Mouse (Mus musculus) CH12F3 (cell line): Measurements from ENCODE around the gene Kalrn.

Source experiments
- in situ Hi-C: fragments of 300-500 bp; cut with MboI; formaldehyde crosslinking; loops from 2 replicates; pipeline ENCODE4 v1.14.3; 2020; ENCODE audit warnings: low sequenced_read_pairs

Kalrn gene

DNA sequence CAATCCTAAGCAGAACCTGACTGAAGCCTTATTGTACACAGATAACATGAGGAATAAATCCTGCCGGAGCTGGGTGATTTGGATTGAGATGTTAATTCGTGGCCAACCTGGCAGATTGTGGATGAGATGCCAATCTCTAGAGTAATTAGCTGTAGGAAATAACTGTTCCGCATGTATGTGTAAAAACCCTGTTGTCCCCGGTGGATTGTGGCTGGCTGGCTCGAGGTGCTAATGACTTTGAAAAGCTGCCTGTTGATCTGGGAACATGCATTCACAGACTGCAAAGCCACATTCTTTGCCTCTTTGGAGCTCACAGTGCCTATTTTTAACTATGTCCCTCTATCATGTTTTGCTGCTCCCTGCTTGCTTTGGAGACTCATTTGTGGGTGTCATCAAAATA is 344.7 kb downstream of the Kalrn start:
- in situ Hi-C loops, result no loop called here

DNA sequence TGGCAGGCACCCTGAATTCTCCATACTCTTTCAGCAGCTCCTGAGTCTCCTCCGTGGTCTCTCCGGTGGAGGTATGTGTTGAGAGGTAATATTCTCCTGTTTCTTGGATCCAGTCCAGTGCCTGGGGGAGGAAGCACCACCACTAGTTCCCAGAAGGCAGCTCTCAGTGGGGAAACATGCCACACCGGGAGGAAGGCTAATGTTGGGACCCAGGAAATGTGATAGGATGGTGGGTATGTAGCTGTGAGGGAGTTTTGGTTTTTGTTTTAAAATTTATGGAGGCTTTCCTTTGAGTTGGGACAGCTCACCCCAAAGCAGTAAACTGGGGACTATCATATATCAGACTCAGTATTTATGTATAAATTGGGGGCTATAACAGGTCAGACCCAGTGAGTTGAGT is 361.2 kb downstream of the Kalrn start:
- in situ Hi-C loops, result no loop called here

- in situ Hi-C loops, result no loop called here
Observed at GRCm38 (mm10) chr16:34211243-34211642, 362.1 kb downstream of the Kalrn start.

- in situ Hi-C loops, result no loop called here
Observed at GRCm38 (mm10) chr16:34208748-34209147, 364.6 kb downstream of the Kalrn start.

DNA sequence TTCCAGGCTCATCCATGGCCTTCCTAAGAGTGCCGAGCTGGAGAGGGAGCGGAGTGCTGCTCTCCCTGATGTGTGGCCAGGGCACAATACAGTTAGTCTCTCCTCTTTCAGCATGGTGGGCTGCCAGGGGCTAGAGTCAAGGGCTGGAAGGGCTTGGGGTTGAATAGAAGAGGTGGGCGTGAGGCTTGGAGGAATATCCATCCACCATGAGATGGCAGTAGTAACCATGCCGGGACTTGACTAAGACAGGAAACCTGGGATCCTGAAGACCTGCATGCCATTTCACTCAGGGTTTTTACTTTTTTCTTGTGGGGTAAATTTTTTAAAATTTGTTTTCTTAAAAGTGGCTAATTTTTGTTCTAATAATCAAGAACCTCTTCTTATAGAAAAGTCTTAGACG is 365.4 kb downstream of the Kalrn start:
- in situ Hi-C loops, result no loop called here

GRCm38 (mm10) chr16:34204527-34205139 is 368.7 kb downstream of the Kalrn start:
- in situ Hi-C loops, result no loop called here

GRCm38 (mm10) chr16:34199543-34199942 is 373.8 kb downstream of the Kalrn start:
- in situ Hi-C loops, result no loop called here

DNA sequence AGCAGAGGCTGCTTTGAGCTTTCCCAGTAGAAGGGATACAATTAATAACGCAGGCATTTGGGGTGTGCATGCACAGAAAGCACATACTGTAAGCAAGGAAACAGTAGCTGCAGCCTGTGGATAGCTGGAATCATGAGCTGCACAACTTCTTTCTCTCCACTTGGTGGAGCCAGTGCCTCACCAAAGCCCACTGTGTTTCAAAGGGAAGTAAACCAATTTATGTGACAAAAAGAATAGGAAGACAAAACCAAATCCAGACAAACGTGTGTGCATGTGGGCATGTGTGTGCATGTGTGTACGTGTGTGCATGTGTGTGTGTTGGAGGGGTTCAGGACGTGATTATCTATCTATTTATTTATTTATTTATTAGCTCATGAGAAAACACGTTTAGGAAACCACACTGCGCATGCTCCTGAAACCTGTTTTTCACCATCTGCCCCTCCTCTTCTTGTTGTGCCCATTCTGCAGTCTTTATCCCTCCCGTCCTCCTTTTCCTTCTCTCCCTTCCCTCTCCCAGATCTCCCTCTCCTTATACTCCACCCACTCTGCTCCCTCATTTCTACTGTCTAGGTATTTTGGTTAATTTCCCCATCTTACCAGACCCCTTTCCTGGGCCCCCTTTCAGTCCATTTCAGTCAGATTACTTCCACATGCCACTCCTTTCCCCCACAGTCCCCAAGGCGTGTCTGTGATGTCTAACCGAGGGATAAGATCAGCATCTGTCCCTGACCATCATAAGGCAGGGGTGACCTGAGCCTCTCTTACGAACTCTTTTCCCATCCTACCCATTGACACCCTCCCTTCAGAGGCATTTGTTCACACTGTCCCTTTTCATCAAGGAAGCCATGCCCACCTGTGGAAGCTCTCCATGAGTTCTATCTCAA is 380.1 kb downstream of the Kalrn start:
- in situ Hi-C loops, result no loop called here

- in situ Hi-C loops, result no loop called here
Observed at GRCm38 (mm10) chr16:34184721-34185120, 388.6 kb downstream of the Kalrn start.

DNA sequence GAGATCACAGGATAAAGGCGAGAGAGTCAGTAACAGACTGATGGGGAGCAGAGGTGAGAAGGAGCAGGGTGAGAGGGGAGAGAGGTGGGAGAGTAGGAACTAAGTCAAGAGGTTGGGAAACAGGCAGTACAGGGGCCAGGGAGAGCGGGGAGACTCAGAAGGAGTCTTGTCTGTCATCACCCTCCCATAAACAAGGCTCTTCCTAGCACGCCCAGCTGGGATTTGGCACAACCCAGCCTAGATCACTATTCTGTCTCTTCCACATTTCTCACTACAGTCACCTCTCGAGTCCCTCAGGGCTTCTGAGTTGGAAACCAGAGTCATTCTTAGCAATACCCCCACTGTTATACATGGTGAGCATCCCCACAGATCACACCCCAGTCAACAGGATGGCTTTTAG is 390.1 kb downstream of the Kalrn start:
- in situ Hi-C loops, result no loop called here

DNA sequence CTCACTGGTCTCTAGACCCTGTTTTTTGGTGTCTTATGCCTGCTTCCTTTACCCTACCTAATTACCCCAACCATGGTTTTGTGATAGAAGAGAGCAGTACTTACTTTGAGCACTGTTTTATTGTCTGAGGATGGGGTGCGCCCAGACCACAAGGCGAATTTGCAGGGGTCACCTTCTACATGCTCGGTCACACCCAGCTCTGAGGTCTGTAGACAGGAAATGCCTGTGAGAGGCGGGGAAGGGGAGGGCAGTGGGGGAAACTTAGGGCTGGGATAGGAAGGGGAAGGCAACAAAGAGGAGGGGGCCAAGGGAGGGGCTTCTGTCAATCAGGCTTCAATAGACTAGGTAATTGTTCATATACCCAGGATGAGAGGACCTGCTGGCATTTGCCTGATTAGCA is 397.7 kb downstream of the Kalrn start:
- in situ Hi-C loops, result no loop called here

DNA sequence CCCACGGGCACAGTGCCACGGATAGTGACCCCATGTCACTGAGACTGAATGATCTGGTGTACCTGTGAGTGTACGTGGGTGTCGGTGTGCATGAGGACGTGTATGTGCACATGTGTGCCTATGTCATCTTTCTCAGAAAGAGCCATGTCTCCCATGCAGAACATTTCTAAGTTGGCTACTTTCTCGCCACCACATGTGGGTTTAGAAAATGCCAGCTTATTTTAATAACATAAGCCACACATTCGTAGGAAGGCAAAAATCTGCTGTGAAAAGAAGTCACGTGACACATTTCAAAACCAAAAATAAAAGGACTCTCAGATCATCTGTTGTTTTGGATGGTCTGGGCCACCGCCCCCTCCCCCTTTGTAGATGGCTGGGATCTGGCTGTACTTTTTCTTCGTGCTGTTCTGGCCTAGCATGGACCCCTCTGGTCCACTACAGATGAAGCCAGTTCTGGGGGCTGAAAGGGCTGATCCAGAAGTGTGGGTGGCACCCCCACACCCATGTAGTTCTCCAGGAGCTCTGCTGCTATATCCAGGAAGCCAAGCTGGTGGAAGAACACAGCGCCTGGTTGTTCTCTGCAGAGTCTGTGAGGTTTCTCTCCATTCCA is 400.7 kb downstream of the Kalrn start:
- in situ Hi-C loops, result no loop called here

GRCm38 (mm10) chr16:34167042-34167441 is 406.3 kb downstream of the Kalrn start:
- in situ Hi-C loops, result no loop called here

- in situ Hi-C loops, result no loop called here
Observed at GRCm38 (mm10) chr16:34163086-34163485, 410.2 kb downstream of the Kalrn start.

DNA sequence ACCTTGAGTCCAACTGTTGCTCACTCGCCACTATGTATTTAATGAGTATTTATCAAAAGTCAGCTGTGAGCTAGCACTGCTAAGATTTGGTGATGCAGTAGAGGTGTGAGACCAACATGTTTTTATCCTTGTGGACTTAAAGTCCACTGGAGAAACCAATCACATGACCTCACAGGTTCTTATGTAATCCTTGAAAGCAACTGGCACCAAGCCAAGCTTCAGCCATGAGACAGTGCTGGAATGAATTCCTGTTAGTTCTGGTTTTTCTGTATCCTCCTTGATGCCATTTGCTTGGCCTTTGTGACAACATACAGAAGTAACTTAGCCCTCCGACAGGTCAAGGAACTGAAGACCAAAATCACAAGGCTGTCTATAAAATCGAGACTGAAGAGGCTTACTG is 413.8 kb downstream of the Kalrn start:
- in situ Hi-C loops, result no loop called here

DNA sequence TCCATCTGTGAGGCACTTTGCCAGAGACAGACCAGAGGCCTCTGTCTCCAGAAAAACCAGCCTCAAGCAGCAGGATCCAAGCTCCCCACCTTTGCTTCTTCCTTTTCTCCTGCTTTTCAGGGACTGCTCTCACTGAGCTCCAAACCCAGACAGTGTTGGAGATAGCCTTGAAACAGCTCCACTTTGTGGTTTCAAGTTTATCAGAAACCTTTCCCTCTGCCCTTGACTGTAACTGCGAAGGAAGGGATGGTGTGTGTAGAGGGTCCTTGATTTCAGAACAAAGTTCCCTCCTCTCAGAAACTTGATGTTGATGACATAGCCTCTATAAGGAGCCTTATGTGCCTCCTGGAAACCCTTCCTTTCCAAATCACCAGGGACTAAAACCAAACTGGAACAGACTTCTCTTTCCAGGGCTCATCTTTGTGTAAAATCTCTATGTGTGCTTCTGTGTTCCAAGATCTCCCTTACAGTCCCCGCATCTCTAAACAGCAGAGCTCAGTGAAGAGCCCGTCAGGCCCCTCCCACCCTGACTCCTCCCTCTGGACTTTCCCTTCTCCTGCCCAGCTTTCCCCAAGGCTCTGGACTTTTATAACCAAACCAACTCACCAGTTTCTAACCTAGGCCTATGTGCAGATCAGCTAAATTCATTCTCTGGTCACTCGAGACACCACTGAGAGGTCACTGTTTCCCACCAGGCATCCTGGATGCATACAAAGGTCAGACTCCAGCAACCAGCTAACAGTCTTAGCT is 415.8 kb downstream of the Kalrn start:
- in situ Hi-C loops, result no loop called here

- in situ Hi-C loops, result no loop called here
Observed at GRCm38 (mm10) chr16:34155696-34156095, 417.6 kb downstream of the Kalrn start.

GRCm38 (mm10) chr16:34154903-34155302 is 418.4 kb downstream of the Kalrn start:
- in situ Hi-C loops, result no loop called here

DNA sequence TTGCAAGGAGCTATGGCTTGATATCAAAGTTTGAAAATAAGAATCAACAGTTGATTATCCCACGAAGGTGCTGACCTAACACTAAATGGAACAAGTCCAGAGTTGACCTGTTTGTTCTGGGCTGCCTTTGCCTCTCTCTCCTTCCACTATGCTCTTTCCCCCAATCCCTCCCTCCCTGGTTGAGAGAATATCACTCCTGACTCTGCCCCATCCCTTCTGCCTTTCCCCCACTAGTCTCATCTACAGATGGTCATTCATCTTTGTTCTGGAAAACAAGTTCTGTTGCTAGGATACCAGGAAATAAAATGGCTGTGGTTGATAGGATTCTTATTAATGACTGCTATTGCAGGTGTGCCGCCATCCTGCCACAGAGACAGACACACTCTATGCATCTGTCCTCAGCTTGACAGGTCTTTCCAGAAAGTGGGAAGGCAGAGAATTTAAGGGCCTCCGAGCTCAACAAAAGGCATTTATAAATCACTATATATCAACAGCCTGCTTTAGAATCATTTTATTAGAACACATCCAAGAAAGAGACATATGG is 421.7 kb downstream of the Kalrn start:
- in situ Hi-C loops, result no loop called here

DNA sequence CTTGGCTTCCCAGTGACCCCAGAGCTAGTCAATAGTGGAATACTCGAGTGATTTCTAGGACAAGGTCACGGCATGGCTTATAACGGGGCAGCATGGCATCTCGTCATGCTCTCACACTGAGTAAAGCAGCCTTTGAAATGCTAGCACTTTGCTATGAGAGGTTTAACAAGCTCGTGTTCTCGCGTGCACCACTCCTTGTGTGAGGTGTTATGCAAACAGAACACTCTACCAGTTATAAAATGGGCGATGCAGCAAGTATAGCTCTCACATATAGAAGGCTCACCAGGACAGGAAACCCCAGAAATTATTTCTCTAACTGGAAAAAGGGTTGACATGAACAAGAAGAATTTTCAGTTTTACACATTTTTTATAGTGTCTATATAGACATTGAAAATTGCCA is 431.7 kb downstream of the Kalrn start:
- in situ Hi-C loops, result no loop called here

GRCm38 (mm10) chr16:34135074-34135473 is 438.3 kb downstream of the Kalrn start:
- in situ Hi-C loops, result no loop called here
